10 mouse cellular contexts compared by ENCODE assay signal in the genomic region with DNA sequence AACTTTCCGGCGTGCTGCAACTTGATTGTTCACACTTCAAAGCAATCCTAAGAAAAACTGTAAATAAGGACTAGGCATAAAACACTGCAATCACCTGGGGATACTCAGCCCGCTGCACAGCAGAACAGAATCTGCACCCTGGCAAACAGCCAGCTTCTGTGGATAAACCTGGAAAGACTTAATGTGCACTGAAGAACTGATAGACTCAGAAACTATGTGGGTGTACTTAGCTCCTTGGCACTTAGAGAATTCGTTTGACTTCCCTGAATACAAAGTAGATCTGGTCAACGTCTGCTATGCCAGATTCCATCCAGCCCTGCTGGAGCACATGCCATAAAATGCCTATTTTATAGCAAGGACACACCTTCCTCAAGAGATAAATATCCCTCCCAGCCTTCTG.
DNase-seq lines count a peak whose midpoint lies in the region; ATAC-seq lines count a peak whose summit lies in the region.
"Had no signal": no experiment of that assay in that cellular context is flagged by ENCODE, and none has a peak within 500 bp of the region (broad histone marks: within the 10 kb centered on the region; RNA-seq: fewer than 3 reads in every experiment).

No protein-coding gene starts in this region.

- peak; percentile 1 to 7 for DNase-seq in frontal cortex, adult 2 months (ENCODE audit: extremely low spot score in 1 of 2, low spot score in 1 of 2)
- DNase-seq in frontal cortex, postnatal 25 days (ENCODE audit: low spot score in 2 of 2): no peak
- no peak for DNase-seq in midbrain, embryonic 10.5 days (ENCODE audit: low spot score)
- peak; percentile 53 for DNase-seq in forelimb bud, embryonic 11.5 days (ENCODE audit: low read depth, low spot score)
- DNase-seq in right cerebral cortex, postnatal 4 days: peak; percentile 9
- no peak for DNase-seq in spleen, postnatal 14 days (ENCODE audit: low spot score in 2 of 2)
- no peak for DNase-seq in thymus, adult 18-20 months
- DNase-seq: gastrocnemius, postnatal 25 days; kidney, adult 9 months had no signal

- H3K9me3 ChIP-seq in midbrain, embryonic 15.5 days: no peaks in the 10 kb centered on the region
- H3K9me3 ChIP-seq in midbrain, embryonic 10.5 days (replicated peaks): no peaks in the 10 kb centered on the region

- ATAC-seq in midbrain, embryonic 15.5 days (replicated peaks): 0 out of 2 replicates have a peak, but pooled peaks have one; percentile 42

- H3K4me2 ChIP-seq in midbrain, embryonic 15.5 days: no peak overlapping the region

- no peak overlapping the region for H3K9ac ChIP-seq in midbrain, embryonic 15.5 days

- H3K36me3 ChIP-seq in midbrain, embryonic 15.5 days (replicated peaks): no peaks in the 10 kb centered on the region
- no peaks in the 10 kb centered on the region for H3K36me3 ChIP-seq in midbrain, embryonic 10.5 days

- peaks cover 4% of the 10 kb centered on the region for H3K4me1 ChIP-seq in midbrain, embryonic 15.5 days
- H3K4me1 ChIP-seq in midbrain, embryonic 10.5 days: no peaks in the 10 kb centered on the region

- H3K4me3 ChIP-seq in midbrain, embryonic 15.5 days: no peak overlapping the region
- no peak overlapping the region for H3K4me3 ChIP-seq in midbrain, embryonic 10.5 days

- H3K27ac ChIP-seq in midbrain, embryonic 15.5 days: no peak overlapping the region
- no peak overlapping the region for H3K27ac ChIP-seq in midbrain, embryonic 10.5 days (replicated peaks)

- H3K27me3 ChIP-seq in midbrain, embryonic 15.5 days (replicated peaks): no peaks in the 10 kb centered on the region
- H3K27me3 ChIP-seq in midbrain, embryonic 10.5 days (ENCODE audit: low read depth, poor library complexity, severe bottlenecking): no peaks in the 10 kb centered on the region

- 43% methylated on average over 5 of the region's 5 CpGs for WGBS in midbrain, embryonic 15.5 days
- 82% methylated on average over 5 of the region's 5 CpGs for WGBS in midbrain, embryonic 10.5 days

Comparison
In these comparisons a context has a peak if more than half of its experiments do, and no peak if none do; other contexts are left out.
1. DNase-seq: peak in frontal cortex, adult 2 months (2 of 2), forelimb bud, embryonic 11.5 days (single experiment) and right cerebral cortex, postnatal 4 days (single experiment); none in frontal cortex, postnatal 25 days (0 of 2), midbrain, embryonic 10.5 days (single experiment), spleen, postnatal 14 days (0 of 2) and thymus, adult 18-20 months (0 of 2).